Mouse (Mus musculus): ENCODE results near the gene Stard5. TPM values are rescaled to one million over a fixed set of nuclear protein-coding genes. Genes with fewer than 3 reads are reported as not detected.
A peak's percentile ranks its signal among the peaks of the same experiment; 100 is the strongest.

The Stard5 gene
- polyA plus RNA-seq (2015; fragmentation: Nextera tagmentation; extraction: Ambion mirVana) = 17.2 and 19.2 TPM in 2 replicates

- Histone ChIP-seq H3K27ac (ENCODE audit: low read length) (peak within 1 kb of the TSS; percentile 56), H3K9ac (ENCODE audit: low read length) (peak within 1 kb of the TSS; percentile 71), H3K4me1 (replicated peaks; ENCODE audit: control insufficient read depth, insufficient read depth, low read length) (peaks cover 14% of the 10 kb centered on the region), H3K4me3 (ENCODE audit: low read length) (peak within 1 kb of the TSS; percentile 51), H3K27me3 (ENCODE audit: control insufficient read depth, insufficient read depth, low read depth, low read length) (no peaks in the 10 kb centered on the region), H3K36me3 (ENCODE audit: control insufficient read depth, insufficient read depth, low read length) (peaks cover 6% of the 10 kb centered on the region), H3K4me2 (ENCODE audit: low read depth, low read length) (peak within 1 kb of the TSS; percentile 59), H3K9me3 (ENCODE audit: control insufficient read depth, low read length) (no peaks in the 10 kb centered on the region)
- ATAC-seq (ENCODE audit: low read depth) = peak; percentile 99
- under 1% methylated on average over 35 of the region's 35 CpGs for WGBS
Measured at GRCm38 (mm10) chr7:83631828-83632681, at the start of gene Stard5. TSS of gene Stard5 (plus strand) at chr7:83631959.

- no peak for ATAC-seq (ENCODE audit: low read depth)
- Histone ChIP-seq H3K4me3 (ENCODE audit: low read length) (no peak within 1 kb of the TSS), H3K4me2 (ENCODE audit: low read depth, low read length) (no peak within 1 kb of the TSS), H3K27me3 (ENCODE audit: control insufficient read depth, insufficient read depth, low read depth, low read length) (no peaks in the 10 kb centered on the region), H3K27ac (ENCODE audit: low read length) (no peak within 1 kb of the TSS), H3K9me3 (ENCODE audit: control insufficient read depth, low read length) (no peaks in the 10 kb centered on the region), H3K9ac (ENCODE audit: low read length) (no peak within 1 kb of the TSS), H3K36me3 (ENCODE audit: control insufficient read depth, insufficient read depth, low read length) (no peaks in the 10 kb centered on the region), H3K4me1 (replicated peaks; ENCODE audit: control insufficient read depth, insufficient read depth, low read length) (no peaks in the 10 kb centered on the region)
- WGBS = 37% methylated on average over 11 of the region's 11 CpGs
Measured at GRCm38 (mm10) chr7:83584639-83585471, 46.9 kb upstream of the Stard5 start, which contains the start of gene Tmc3. TSS of gene Tmc3 (plus strand) at chr7:83584927.

DNA sequence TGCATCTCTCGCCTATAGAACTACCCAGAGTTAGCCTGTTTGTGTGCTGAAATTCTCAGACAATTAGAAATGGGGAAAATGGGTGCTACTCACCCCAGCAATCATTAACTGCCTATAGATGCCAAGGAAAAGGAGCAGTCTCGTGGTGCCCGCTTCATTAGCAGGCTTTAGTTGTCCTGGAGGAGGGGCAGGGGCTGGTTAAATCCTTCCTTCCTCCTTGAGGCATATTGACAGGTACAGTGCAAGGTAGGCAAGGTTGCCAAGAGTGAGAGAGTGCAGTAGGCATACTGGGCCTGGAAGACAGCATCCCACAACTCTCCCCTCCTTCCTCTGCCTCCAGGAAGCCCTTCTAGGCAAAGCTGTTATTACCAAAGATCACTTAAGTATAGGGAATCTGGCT, 37.7 kb upstream of the Stard5 start:
- no peak for ATAC-seq (ENCODE audit: low read depth)
- H3K4me2 ChIP-seq (ENCODE audit: low read depth, low read length) = no peak overlapping the region
- H3K9me3 ChIP-seq (ENCODE audit: control insufficient read depth, low read length) = no peaks in the 10 kb centered on the region
- no peak overlapping the region for H3K4me3 ChIP-seq (ENCODE audit: low read length)
- no peaks in the 10 kb centered on the region for H3K36me3 ChIP-seq (ENCODE audit: control insufficient read depth, insufficient read depth, low read length)
- H3K27ac ChIP-seq (ENCODE audit: low read length) = no peak overlapping the region
- no peaks in the 10 kb centered on the region for H3K27me3 ChIP-seq (ENCODE audit: control insufficient read depth, insufficient read depth, low read depth, low read length)
- H3K9ac ChIP-seq (ENCODE audit: low read length) = no peak overlapping the region
- H3K4me1 ChIP-seq (replicated peaks; ENCODE audit: control insufficient read depth, insufficient read depth, low read length) = no peaks in the 10 kb centered on the region
- 69% methylated on average over 3 of the region's 3 CpGs for WGBS

DNA sequence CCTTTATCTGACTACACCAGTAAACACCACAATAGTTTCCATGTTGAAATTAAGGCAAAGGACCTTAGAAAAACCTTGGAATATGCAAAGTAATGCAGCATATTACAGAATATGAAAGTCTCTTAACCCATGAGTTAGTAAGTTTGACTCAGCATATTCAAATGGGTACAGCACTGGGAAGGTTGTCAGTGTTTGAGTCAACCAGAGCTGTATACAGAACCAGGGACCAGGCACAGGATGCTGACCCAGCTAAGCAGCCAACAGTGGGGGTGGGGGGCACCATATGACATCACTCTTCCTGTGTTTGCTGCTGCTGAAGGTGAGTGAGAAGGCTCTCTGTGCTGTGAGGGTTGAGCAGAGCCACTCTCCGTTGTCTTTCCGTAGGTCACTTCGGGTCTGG, 34.7 kb upstream of the Stard5 start:
- Histone ChIP-seq H3K4me3 (ENCODE audit: low read length) (no peak overlapping the region), H3K27ac (ENCODE audit: low read length) (no peak overlapping the region), H3K4me2 (ENCODE audit: low read depth, low read length) (no peak overlapping the region), H3K9ac (ENCODE audit: low read length) (no peak overlapping the region), H3K27me3 (ENCODE audit: control insufficient read depth, insufficient read depth, low read depth, low read length) (no peaks in the 10 kb centered on the region), H3K9me3 (ENCODE audit: control insufficient read depth, low read length) (no peaks in the 10 kb centered on the region), H3K4me1 (replicated peaks; ENCODE audit: control insufficient read depth, insufficient read depth, low read length) (no peaks in the 10 kb centered on the region), H3K36me3 (ENCODE audit: control insufficient read depth, insufficient read depth, low read length) (no peaks in the 10 kb centered on the region)
- ATAC-seq (ENCODE audit: low read depth) = no peak
- 77% methylated on average over 3 of the region's 3 CpGs for WGBS

DNA sequence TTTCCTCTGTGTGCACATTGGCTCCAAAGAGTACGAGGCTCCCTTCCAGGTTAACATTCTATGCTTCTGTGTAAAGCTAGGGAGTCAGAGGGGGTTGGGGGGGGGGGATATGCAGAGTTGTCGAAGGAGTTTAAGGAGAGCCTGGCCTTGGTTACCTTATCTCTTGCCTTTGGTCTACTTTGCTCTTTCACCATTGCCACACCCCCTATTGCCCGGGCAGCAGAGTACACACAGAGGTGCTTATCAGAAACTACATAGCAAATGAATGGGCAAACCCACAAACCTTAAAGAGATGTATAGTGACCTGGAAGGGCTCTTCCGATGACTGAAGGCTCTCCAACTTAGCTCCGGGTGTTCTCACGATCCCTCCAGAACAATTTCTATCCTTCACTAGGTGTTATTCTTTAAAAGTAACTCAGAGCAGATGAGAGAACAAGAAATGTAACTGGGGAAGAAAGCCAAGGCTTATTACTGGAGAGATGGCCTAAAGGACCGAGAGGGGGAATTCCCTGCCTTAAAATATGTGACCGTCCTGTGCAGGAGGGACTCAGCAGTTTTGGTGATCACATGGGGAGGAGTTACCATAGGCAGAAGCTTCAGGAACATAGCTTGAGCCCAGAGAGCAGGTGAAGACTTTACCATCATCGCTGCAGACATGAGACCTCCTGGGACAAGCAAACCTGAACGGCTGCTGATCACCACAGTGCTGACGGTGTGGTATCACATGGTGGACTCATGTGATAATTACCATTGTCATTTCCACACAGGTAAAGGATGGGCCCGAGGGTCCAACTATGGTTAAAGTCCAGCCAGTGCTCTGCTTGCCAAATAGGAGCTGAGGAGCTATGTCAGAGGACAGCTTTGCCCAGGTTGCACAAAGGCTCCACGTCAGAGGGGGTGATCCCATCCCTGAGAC, 32.5 kb upstream of the Stard5 start:
- Histone ChIP-seq H3K27me3 (ENCODE audit: control insufficient read depth, insufficient read depth, low read depth, low read length) (no peaks in the 10 kb centered on the region), H3K9ac (ENCODE audit: low read length) (no peak overlapping the region), H3K27ac (ENCODE audit: low read length) (no peak overlapping the region), H3K4me2 (ENCODE audit: low read depth, low read length) (no peak overlapping the region), H3K4me1 (replicated peaks; ENCODE audit: control insufficient read depth, insufficient read depth, low read length) (no peaks in the 10 kb centered on the region), H3K9me3 (ENCODE audit: control insufficient read depth, low read length) (no peaks in the 10 kb centered on the region), H3K36me3 (ENCODE audit: control insufficient read depth, insufficient read depth, low read length) (no peaks in the 10 kb centered on the region), H3K4me3 (ENCODE audit: low read length) (no peak overlapping the region)
- WGBS = 68% methylated on average over 13 of the region's 13 CpGs
- peak; percentile 45; the same call in 1 of the 2 replicates for ATAC-seq (ENCODE audit: low read depth)

DNA sequence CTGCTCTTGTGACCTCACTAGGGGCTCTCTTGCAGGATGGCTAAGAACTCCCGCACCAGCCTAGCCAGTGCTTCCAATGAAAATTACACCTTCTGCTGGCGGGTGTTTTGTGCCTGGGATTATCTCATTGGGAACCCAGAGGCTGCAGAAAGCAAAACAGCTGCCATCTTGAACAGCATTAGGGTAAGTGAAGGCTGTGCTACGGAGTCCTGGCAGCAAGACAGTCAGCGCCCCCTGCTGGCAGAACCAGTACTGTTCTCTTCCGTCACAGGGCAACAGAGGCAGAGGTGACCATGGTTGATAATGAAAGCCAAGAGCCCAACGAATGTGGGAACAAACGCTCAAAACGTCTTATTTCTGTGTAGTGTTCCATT, 31.9 kb upstream of the Stard5 start:
- no peaks in the 10 kb centered on the region for H3K4me1 ChIP-seq (replicated peaks; ENCODE audit: control insufficient read depth, insufficient read depth, low read length)
- WGBS = 62% methylated on average over 8 of the region's 8 CpGs
- ATAC-seq (ENCODE audit: low read depth) = no peak

DNA sequence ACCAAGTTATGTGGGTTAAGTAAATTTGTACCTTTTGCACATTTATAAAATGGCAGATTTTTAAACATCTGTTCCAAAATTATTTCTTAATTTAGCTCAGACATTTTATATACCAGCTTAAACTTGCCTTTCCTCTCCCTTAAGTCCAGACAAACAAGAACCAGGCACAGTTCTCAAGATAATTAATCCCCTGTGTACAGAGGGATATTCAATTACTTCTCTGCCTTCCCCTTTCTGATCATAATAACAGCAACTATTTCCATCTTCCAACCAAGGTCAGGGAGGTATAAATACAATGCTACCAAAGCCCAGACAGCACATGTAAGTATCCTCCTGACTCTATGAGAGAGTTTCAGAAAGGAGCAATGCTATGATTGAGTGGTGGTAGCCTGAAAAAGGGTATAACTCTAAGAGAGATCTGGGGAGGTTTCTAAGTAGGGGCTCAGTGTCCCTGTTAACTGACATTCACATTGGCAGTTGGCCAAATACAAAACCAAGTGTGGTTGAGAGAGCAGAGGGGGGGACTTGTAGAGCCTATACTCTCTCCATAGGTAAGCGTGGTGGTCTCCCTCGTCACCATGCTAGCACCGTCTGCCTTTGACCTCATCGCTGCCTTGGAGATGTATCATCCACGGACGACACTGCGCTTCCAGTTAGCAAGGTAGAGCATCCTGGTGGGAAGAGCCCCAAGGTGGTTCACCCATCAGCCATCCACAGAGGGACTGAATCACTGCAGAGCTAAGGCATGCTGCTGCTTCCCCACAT, 27.4 kb upstream of the Stard5 start:
- Histone ChIP-seq H3K27ac (ENCODE audit: low read length) (no peak overlapping the region), H3K27me3 (ENCODE audit: control insufficient read depth, insufficient read depth, low read depth, low read length) (no peaks in the 10 kb centered on the region), H3K9me3 (ENCODE audit: control insufficient read depth, low read length) (no peaks in the 10 kb centered on the region), H3K9ac (ENCODE audit: low read length) (no peak overlapping the region), H3K4me2 (ENCODE audit: low read depth, low read length) (no peak overlapping the region), H3K36me3 (ENCODE audit: control insufficient read depth, insufficient read depth, low read length) (no peaks in the 10 kb centered on the region), H3K4me3 (ENCODE audit: low read length) (no peak overlapping the region), H3K4me1 (replicated peaks; ENCODE audit: control insufficient read depth, insufficient read depth, low read length) (no peaks in the 10 kb centered on the region)
- 88% methylated on average over 7 of the region's 7 CpGs for WGBS
- no peak for ATAC-seq (ENCODE audit: low read depth)

More for the DNA sequence above, 31.9 kb upstream of the Stard5 start:
- Histone ChIP-seq H3K27ac (ENCODE audit: low read length) (no peak overlapping the region), H3K27me3 (ENCODE audit: control insufficient read depth, insufficient read depth, low read depth, low read length) (no peaks in the 10 kb centered on the region), H3K9me3 (ENCODE audit: control insufficient read depth, low read length) (no peaks in the 10 kb centered on the region), H3K4me2 (ENCODE audit: low read depth, low read length) (no peak overlapping the region), H3K36me3 (ENCODE audit: control insufficient read depth, insufficient read depth, low read length) (no peaks in the 10 kb centered on the region), H3K4me3 (ENCODE audit: low read length) (no peak overlapping the region), H3K9ac (ENCODE audit: low read length) (no peak overlapping the region)

- Histone ChIP-seq H3K27ac (ENCODE audit: low read length) (no peak overlapping the region), H3K9me3 (ENCODE audit: control insufficient read depth, low read length) (no peaks in the 10 kb centered on the region), H3K4me1 (replicated peaks; ENCODE audit: control insufficient read depth, insufficient read depth, low read length) (no peaks in the 10 kb centered on the region), H3K9ac (ENCODE audit: low read length) (no peak overlapping the region), H3K27me3 (ENCODE audit: control insufficient read depth, insufficient read depth, low read depth, low read length) (no peaks in the 10 kb centered on the region), H3K36me3 (ENCODE audit: control insufficient read depth, insufficient read depth, low read length) (no peaks in the 10 kb centered on the region), H3K4me3 (ENCODE audit: low read length) (no peak overlapping the region), H3K4me2 (ENCODE audit: low read depth, low read length) (no peak overlapping the region)
- 92% methylated on average over 2 of the region's 2 CpGs for WGBS
- ATAC-seq (ENCODE audit: low read depth) = no peak
Measured at GRCm38 (mm10) chr7:83606796-83607195, 25.0 kb upstream of the Stard5 start.
